ENCODE assay signal across 8 mouse cellular contexts in genomic region chr11:58179563-58179962, GRCm38 (mm10). TPM values are rescaled to one million over a fixed set of nuclear protein-coding genes. Genes with fewer than 3 reads are reported as not detected.
DNase-seq lines count a peak whose midpoint lies in the region; ATAC-seq lines count a peak whose summit lies in the region.

No protein-coding gene starts in this region.

- H3K4me3 ChIP-seq in forebrain, embryonic 11.5 days (ENCODE audit: low read depth, low read length): no peak overlapping the region
- no peak overlapping the region for H3K4me3 ChIP-seq in forebrain, embryonic 15.5 days

- ATAC-seq in forebrain, embryonic 11.5 days (replicated peaks; ENCODE audit: low FRiP score): no peak
- ATAC-seq in forebrain, embryonic 15.5 days (replicated peaks): no peak; the same call in 1 of the 2 replicates
- ATAC-seq in megakaryocyte, adult 5-6 weeks (ENCODE audit: poor library complexity, severe bottlenecking): peak; percentile 87

- no peak overlapping the region for H3K27ac ChIP-seq in forebrain, embryonic 11.5 days (ENCODE audit: low read depth, low read length)
- no peak overlapping the region for H3K27ac ChIP-seq in forebrain, embryonic 15.5 days (replicated peaks)

- no peaks in the 10 kb centered on the region for H3K27me3 ChIP-seq in forebrain, embryonic 11.5 days (ENCODE audit: control insufficient read depth, insufficient read depth, low read length)
- no peaks in the 10 kb centered on the region for H3K27me3 ChIP-seq in forebrain, embryonic 15.5 days

- DNase-seq in forebrain, embryonic 11.5 days (ENCODE audit: low spot score): peak; percentile 75
- DNase-seq in cerebellum, adult 11-12 months: peak; percentile 59
- peak; percentile 79 to 96 for DNase-seq in frontal cortex, adult 2 months (ENCODE audit: extremely low spot score in 1 of 2, low spot score in 1 of 2)
- peak; percentile 66 for DNase-seq in hindlimb bud, embryonic 11.5 days (ENCODE audit: extremely low spot score, low read depth, low spot score)
- DNase-seq in left cerebral cortex, adult 11 months (ENCODE audit: low spot score): peak; percentile 88
- peak; percentile 59 for DNase-seq in spleen, adult 12 weeks (ENCODE audit: low spot score)

- WGBS in forebrain, embryonic 11.5 days: 29% methylated on average over 3 of the region's 3 CpGs
- WGBS in forebrain, embryonic 15.5 days: 22% methylated on average over 3 of the region's 3 CpGs

- no peaks in the 10 kb centered on the region for H3K9me3 ChIP-seq in forebrain, embryonic 11.5 days (ENCODE audit: control insufficient read depth, low read length)
- no peaks in the 10 kb centered on the region for H3K9me3 ChIP-seq in forebrain, embryonic 15.5 days

- peaks cover 3% of the 10 kb centered on the region; the same call in 1 of the 2 replicates for H3K36me3 ChIP-seq in forebrain, embryonic 11.5 days (ENCODE audit: control insufficient read depth, insufficient read depth, low read length)
- H3K36me3 ChIP-seq in forebrain, embryonic 15.5 days: peaks cover 36% of the 10 kb centered on the region

- H3K4me2 ChIP-seq in forebrain, embryonic 11.5 days (ENCODE audit: low read depth, low read length, severe bottlenecking): no peak overlapping the region
- no peak overlapping the region for H3K4me2 ChIP-seq in forebrain, embryonic 15.5 days (replicated peaks)

- no peaks in the 10 kb centered on the region for H3K4me1 ChIP-seq in forebrain, embryonic 11.5 days (replicated peaks; ENCODE audit: control insufficient read depth, insufficient read depth, low read length)
- H3K4me1 ChIP-seq in forebrain, embryonic 15.5 days: no peaks in the 10 kb centered on the region

- no peak overlapping the region for H3K9ac ChIP-seq in forebrain, embryonic 11.5 days (ENCODE audit: low read length)
- no peak overlapping the region for H3K9ac ChIP-seq in forebrain, embryonic 15.5 days (replicated peaks)

RNA-seq across cellular contexts. Expression of gene Mrpl22, which starts 8.1 kb away (rescaled TPM):
- polyA plus RNA-seq in forebrain, embryonic 11.5 days (2014; fragmentation: Nextera tagmentation; extraction: Ambion mirVana): 119 TPM in 2 replicates
- polyA plus RNA-seq in forebrain, embryonic 15.5 days (2015; fragmentation: Nextera tagmentation; extraction: Ambion mirVana): 106 and 107 TPM in 2 replicates
- polyA plus RNA-seq in frontal cortex, adult 2 months (2012; rRNA removed): 45.4 and 58.9 TPM in 2 replicates
- 45.0 and 47.8 TPM in 2 replicates for total RNA-seq in megakaryocyte, adult 5-6 weeks (2015)
- 29.6 and 31.8 TPM in 2 replicates for total RNA-seq in megakaryocyte, adult 5-6 weeks (2017)

RNA-seq across cellular contexts. Expression of gene Gemin5, which starts 11.2 kb away (rescaled TPM):
- 27.4 and 27.7 TPM in 2 replicates for polyA plus RNA-seq in forebrain, embryonic 11.5 days (2014; fragmentation: Nextera tagmentation; extraction: Ambion mirVana)
- polyA plus RNA-seq in forebrain, embryonic 15.5 days (2015; fragmentation: Nextera tagmentation; extraction: Ambion mirVana): 12.7 and 15.9 TPM in 2 replicates
- polyA plus RNA-seq in frontal cortex, adult 2 months (2012; rRNA removed): 8.3 and 9.5 TPM in 2 replicates
- 3.4 and 7.3 TPM in 2 replicates for total RNA-seq in megakaryocyte, adult 5-6 weeks (2015)
- 7.4 and 7.8 TPM in 2 replicates for total RNA-seq in megakaryocyte, adult 5-6 weeks (2017)

RNA-seq across cellular contexts. Expression of gene Igtp, which starts 19.8 kb away (rescaled TPM):
- 2.0 and 2.3 TPM in 2 replicates for polyA plus RNA-seq in forebrain, embryonic 11.5 days (2014; fragmentation: Nextera tagmentation; extraction: Ambion mirVana)
- polyA plus RNA-seq in forebrain, embryonic 15.5 days (2015; fragmentation: Nextera tagmentation; extraction: Ambion mirVana): 1.3 and 1.5 TPM in 2 replicates
- 6.8 and 7.1 TPM in 2 replicates for polyA plus RNA-seq in frontal cortex, adult 2 months (2012; rRNA removed)
- total RNA-seq in megakaryocyte, adult 5-6 weeks (2015): 21.0 and 23.8 TPM in 2 replicates
- 14.0 and 16.0 TPM in 2 replicates for total RNA-seq in megakaryocyte, adult 5-6 weeks (2017)

RNA-seq across cellular contexts. Expression of gene Irgm2, which starts 19.9 kb away (rescaled TPM):
- 0.28 and 0.47 TPM in 2 replicates for polyA plus RNA-seq in forebrain, embryonic 11.5 days (2014; fragmentation: Nextera tagmentation; extraction: Ambion mirVana)
- 0.55 and 0.86 TPM in 2 replicates for polyA plus RNA-seq in forebrain, embryonic 15.5 days (2015; fragmentation: Nextera tagmentation; extraction: Ambion mirVana)
- polyA plus RNA-seq in frontal cortex, adult 2 months (2012; rRNA removed): 5.0 and 5.1 TPM in 2 replicates
- 19.7 and 23.3 TPM in 2 replicates for total RNA-seq in megakaryocyte, adult 5-6 weeks (2015)
- total RNA-seq in megakaryocyte, adult 5-6 weeks (2017): 18.2 and 18.7 TPM in 2 replicates
